ENCODE assay signal across 8 mouse cellular contexts in the genomic region with DNA sequence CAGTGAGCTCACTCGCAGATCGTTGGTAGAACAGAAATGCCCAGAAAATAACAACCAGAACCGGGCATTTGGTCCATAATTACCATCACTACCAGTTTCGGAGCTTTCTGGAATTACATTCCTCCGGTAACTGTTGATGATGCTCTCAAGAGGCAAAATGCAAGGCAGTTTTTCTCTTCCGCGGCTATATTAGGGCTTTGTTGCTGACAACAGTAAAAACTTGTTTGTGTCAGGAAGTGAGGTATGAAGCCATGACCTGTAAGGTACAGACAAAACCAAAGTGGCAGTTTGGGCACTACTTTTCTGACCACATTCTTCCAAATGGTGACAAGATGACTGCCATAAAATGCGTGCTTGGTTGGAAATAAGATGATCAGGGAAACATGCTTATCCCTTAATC.
DNase-seq lines count a peak whose midpoint lies in the region; ATAC-seq and TF ChIP-seq lines count a peak whose summit lies in the region.

No protein-coding gene starts in this region.

- H3K27me3 ChIP-seq in embryonic facial prominence, embryonic 13.5 days, result peaks cover 94% of the 10 kb centered on the region
- H3K27me3 ChIP-seq in kidney, postnatal 0 days (ENCODE audit: insufficient read depth, low read length), result peaks cover 36% of the 10 kb centered on the region
- H3K27me3 ChIP-seq in neural tube, embryonic 15.5 days (replicated peaks), result peaks cover 27% of the 10 kb centered on the region

- ATAC-seq in embryonic facial prominence, embryonic 13.5 days (ENCODE audit: insufficient number of reproducible peaks, insufficient read depth, low FRiP score, low TSS enrichment, low read depth), result no peak
- no peak for ATAC-seq in kidney, postnatal 0 days (replicated peaks; ENCODE audit: low FRiP score, low read depth)
- no peak for ATAC-seq in neural tube, embryonic 15.5 days (ENCODE audit: low FRiP score)

- no peak for DNase-seq in left cerebral cortex, adult 2 months (ENCODE audit: extremely low spot score in 1 of 2, low spot score in 2 of 2)
- no peak for DNase-seq in left cerebral cortex, postnatal 36 days (ENCODE audit: low spot score in 2 of 2)
- no peak for DNase-seq in kidney, postnatal 0 days (ENCODE audit: low spot score)
- no peak for DNase-seq in spleen, postnatal 14 days (ENCODE audit: low spot score in 2 of 2)
- no peak for DNase-seq in left cerebral cortex, adult 18-20 months (ENCODE audit: low spot score in 2 of 2)
- no peak for DNase-seq in frontal cortex, postnatal 14 days (ENCODE audit: low spot score in 2 of 2)

- 25% methylated on average over 8 of the region's 8 CpGs for WGBS in embryonic facial prominence, embryonic 13.5 days
- WGBS in kidney, postnatal 0 days, result 33% methylated on average over 8 of the region's 8 CpGs
- 28% methylated on average over 8 of the region's 8 CpGs for WGBS in neural tube, embryonic 15.5 days

- H3K4me1 ChIP-seq in embryonic facial prominence, embryonic 13.5 days, result peaks cover 34% of the 10 kb centered on the region
- peaks cover 18% of the 10 kb centered on the region; the same call in 1 of the 2 replicates for H3K4me1 ChIP-seq in kidney, postnatal 0 days (replicated peaks; ENCODE audit: insufficient read depth, low read length)
- peaks cover 50% of the 10 kb centered on the region for H3K4me1 ChIP-seq in neural tube, embryonic 15.5 days

- peak overlapping the region; percentile 100 for H3K4me2 ChIP-seq in embryonic facial prominence, embryonic 13.5 days
- peak overlapping the region; percentile 95 for H3K4me2 ChIP-seq in kidney, postnatal 0 days (ENCODE audit: low read length)
- peak overlapping the region; percentile 99 for H3K4me2 ChIP-seq in neural tube, embryonic 15.5 days

- no peaks in the 10 kb centered on the region for H3K36me3 ChIP-seq in embryonic facial prominence, embryonic 13.5 days
- H3K36me3 ChIP-seq in kidney, postnatal 0 days (ENCODE audit: insufficient read depth, low read length), result no peaks in the 10 kb centered on the region
- H3K36me3 ChIP-seq in neural tube, embryonic 15.5 days, result no peaks in the 10 kb centered on the region

- intact Hi-C loops in left cerebral cortex, adult 2 months (cut with DNase I), result loop anchor here (2.0 to 5.0 kb wide), 2 partner anchors 180 to 233 kb away; partner anchors contain the start of gene Mkln1
- intact Hi-C loops in left cerebral cortex, postnatal 36 days (cut with DNase I), result loop anchor here (2.0 to 5.0 kb wide), 2 partner anchors 66 to 98 kb away; no protein-coding TSS in a partner anchor

- no peak overlapping the region for H3K9ac ChIP-seq in embryonic facial prominence, embryonic 13.5 days
- peak overlapping the region; percentile 50; the same call in 1 of the 2 replicates for H3K9ac ChIP-seq in kidney, postnatal 0 days (ENCODE audit: low read depth, low read length)
- H3K9ac ChIP-seq in neural tube, embryonic 15.5 days (replicated peaks), result no peak overlapping the region

- H3K4me3 ChIP-seq in left cerebral cortex, adult 2 months, result peak overlapping the region; percentile 87
- peak overlapping the region; percentile 72; the same call in 1 of the 2 replicates for H3K4me3 ChIP-seq in embryonic facial prominence, embryonic 13.5 days
- H3K4me3 ChIP-seq in kidney, postnatal 0 days (replicated peaks; ENCODE audit: low read depth, low read length), result peak overlapping the region; percentile 61
- peak overlapping the region; percentile 92 for H3K4me3 ChIP-seq in neural tube, embryonic 15.5 days (replicated peaks)

- no peak for TF ChIP-seq CTCF in left cerebral cortex, adult 2 months (IDR thresholded peaks at IDR 0.05)
- TF ChIP-seq CTCF in kidney, postnatal 0 days (IDR thresholded peaks at IDR 0.05; ENCODE audit: low read depth), result no peak

- H3K9me3 ChIP-seq in embryonic facial prominence, embryonic 13.5 days, result no peaks in the 10 kb centered on the region
- H3K9me3 ChIP-seq in kidney, postnatal 0 days (replicated peaks; ENCODE audit: low read length), result no peaks in the 10 kb centered on the region
- no peaks in the 10 kb centered on the region for H3K9me3 ChIP-seq in neural tube, embryonic 15.5 days (replicated peaks)

- H3K27ac ChIP-seq in left cerebral cortex, adult 2 months, result peak overlapping the region; percentile 100
- no peak overlapping the region for H3K27ac ChIP-seq in embryonic facial prominence, embryonic 13.5 days
- H3K27ac ChIP-seq in kidney, postnatal 0 days, result no peak overlapping the region
- no peak overlapping the region for H3K27ac ChIP-seq in neural tube, embryonic 15.5 days (replicated peaks)
